Mouse (Mus musculus): ENCODE results near the gene Capn12.

- no peak for TF ChIP-seq CTCF (IDR thresholded peaks at IDR 0.05; ENCODE audit: low read depth, low read length)
- no peak for TF ChIP-seq POLR2A (IDR thresholded peaks at IDR 0.05; ENCODE audit: extremely low read depth, insufficient read depth, low read length)
Measured at GRCm38 (mm10) chr7:28929381-28929780, 48.2 kb downstream of the Capn12 start.

All from liver, adult 2 months (tissue).